Mouse (Mus musculus): ENCODE data around the gene Dnajc2. TPM values are rescaled to one million over a fixed set of nuclear protein-coding genes. Genes with fewer than 3 reads are reported as not detected.

Dnajc2 gene
- polyA plus RNA-seq, 1 experiment from 2014 or later: 64.2 TPM

Other genes starting within 250 kb of the Dnajc2 start
- gene Lrrc17, start 241.7 kb downstream of the Dnajc2 start, polyA plus RNA-seq (2014; fragmentation: Nextera tagmentation; extraction: Ambion mirVana): 66.1 and 70.1 TPM in 2 replicates
- gene Fbxl13, start 139.6 kb downstream of the Dnajc2 start, polyA plus RNA-seq (2014; fragmentation: Nextera tagmentation; extraction: Ambion mirVana): 0.29 TPM in 2 replicates
- gene Armc10, start 139.4 kb downstream of the Dnajc2 start, polyA plus RNA-seq (2014; fragmentation: Nextera tagmentation; extraction: Ambion mirVana): 57.5 and 59.2 TPM in 2 replicates
- 3.4 and 3.7 TPM in 2 replicates for gene Napepld, start 83.9 kb downstream of the Dnajc2 start, polyA plus RNA-seq (2014; fragmentation: Nextera tagmentation; extraction: Ambion mirVana)
- 83.7 and 84.3 TPM in 2 replicates for gene Pmpcb, start 48.1 kb downstream of the Dnajc2 start, polyA plus RNA-seq (2014; fragmentation: Nextera tagmentation; extraction: Ambion mirVana)
- 158 and 162 TPM in 2 replicates for gene Psmc2, start within 50 bp of the Dnajc2 start, polyA plus RNA-seq (2014; fragmentation: Nextera tagmentation; extraction: Ambion mirVana)
- gene Slc26a5, start 80.4 kb upstream of the Dnajc2 start, polyA plus RNA-seq (2014; fragmentation: Nextera tagmentation; extraction: Ambion mirVana): not detected in 2 replicates

Data from stomach, embryonic 14.5 days (tissue).